Mouse (Mus musculus): ENCODE results near the gene Idh3a.

DNA sequence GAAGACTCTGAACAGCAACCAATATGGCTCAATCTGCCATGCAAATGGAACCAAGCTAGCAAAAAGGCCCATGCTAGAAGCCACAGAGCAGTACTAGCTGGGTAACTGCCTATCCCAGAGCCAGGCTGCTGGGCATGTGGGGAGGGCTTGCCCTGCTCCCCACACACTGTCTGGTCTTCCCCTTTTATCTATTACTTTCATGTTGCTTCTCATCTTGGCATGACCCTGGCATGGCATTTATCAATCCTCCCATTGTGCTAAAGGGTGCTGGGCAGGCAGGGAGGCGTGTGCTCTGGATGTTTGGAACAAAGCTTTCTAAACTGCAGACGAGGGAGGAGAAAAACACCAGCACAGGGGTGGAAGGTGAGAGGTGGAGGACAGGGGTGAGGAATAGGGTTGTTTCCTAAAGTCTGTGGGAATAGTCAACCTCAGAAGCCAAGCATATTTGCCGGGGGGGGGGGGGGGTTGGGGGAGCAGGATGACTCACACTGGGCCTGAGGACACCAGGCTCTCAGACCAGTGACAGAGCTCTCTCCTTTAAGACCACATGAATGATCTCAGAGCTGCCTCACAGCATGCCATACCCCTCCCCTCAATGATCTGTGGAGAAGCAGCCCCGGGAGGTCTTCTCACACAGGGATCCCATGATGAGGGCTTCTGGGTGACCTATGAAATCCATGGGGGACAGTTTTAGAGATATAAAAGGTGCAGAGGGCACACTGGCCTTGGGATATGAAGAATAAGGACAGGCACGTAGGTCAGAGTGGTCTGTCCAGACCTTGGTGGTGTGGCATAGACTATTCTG is 51.6 kb downstream of the Idh3a start:
- no peak for TF ChIP-seq CTCF (IDR thresholded peaks at IDR 0.05; ENCODE audit: extremely low read depth, insufficient read length, insufficient replicate concordance, low read depth, low read length)
- no peak for TF ChIP-seq POLR2A (IDR thresholded peaks at IDR 0.05; ENCODE audit: low read depth, low read length)

All from small intestine, adult 2 months (tissue).